Mouse (Mus musculus) layer of hippocampus, adult 11-12 months (tissue): Measurements from ENCODE around the gene Fbln2.
A peak's percentile ranks its signal among the peaks of the same experiment; 100 is the strongest.

ENCODE experiments used
- DNase-seq: peaks from one replicate; pipeline ENCODE4 v3.0.0; 2022; ENCODE audit warnings: low spot score

Gene Fbln2

DNA sequence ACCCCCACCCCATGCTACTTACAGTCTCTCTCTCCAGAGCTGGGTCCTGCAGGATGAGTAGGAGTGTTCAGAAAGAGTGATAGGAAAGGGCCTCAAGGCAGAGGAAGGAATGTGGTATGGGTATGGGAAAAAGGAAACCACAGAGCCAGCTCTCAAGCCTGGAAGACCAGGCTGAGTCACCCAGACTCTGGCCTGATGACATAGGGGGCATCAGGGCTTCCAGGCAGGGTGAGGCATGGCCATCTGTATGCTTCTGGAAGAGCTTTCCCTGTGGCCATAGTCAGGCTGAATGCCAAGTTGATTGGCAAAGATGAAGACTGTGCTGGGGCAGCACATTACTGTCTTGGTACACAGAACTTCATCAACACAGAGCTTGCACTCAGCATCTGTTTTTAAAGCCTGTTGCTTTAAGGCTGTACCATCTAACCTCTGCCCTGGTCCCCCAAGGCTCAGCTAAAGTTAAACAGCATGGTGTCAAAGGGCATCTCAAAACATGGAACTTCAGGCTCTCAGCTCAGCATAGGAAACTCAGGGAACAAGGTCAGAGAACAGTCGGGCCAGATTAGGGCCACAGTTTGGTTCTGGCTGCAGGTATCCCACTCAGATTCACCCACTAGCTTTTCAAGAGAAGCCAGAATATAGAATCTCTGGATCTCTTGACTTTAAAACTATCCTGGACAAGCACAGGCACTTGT, 19.3 kb upstream of the Fbln2 start:
- no peak for DNase-seq

GRCm38 (mm10) chr6:91198456-91198855, 13.8 kb upstream of the Fbln2 start:
- no peak for DNase-seq

GRCm38 (mm10) chr6:91200429-91201188, 11.6 kb upstream of the Fbln2 start:
- DNase-seq = peak; percentile 83

DNA sequence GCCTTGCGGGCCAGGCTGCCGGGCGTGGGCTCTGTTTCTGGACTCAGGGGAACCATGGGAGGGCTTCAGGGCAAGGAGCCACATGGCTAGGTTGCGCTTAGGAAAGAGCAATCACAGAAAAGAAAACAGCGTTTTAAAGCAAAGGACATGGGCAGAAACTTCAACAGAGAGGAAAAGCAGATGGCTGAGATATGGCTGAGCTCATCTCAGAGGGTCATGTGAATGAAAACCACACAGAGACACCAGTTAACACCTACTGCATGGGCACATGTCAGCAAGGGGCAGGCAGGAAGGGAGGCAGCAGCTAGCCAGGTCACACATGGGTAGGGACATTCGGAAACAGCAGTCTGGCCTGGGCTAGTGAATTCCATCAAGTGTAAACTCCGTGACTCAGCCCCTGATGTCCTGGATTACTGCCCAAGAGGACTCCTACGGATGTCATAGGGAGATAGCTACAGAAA, 10.3 kb upstream of the Fbln2 start:
- DNase-seq = no peak

DNA sequence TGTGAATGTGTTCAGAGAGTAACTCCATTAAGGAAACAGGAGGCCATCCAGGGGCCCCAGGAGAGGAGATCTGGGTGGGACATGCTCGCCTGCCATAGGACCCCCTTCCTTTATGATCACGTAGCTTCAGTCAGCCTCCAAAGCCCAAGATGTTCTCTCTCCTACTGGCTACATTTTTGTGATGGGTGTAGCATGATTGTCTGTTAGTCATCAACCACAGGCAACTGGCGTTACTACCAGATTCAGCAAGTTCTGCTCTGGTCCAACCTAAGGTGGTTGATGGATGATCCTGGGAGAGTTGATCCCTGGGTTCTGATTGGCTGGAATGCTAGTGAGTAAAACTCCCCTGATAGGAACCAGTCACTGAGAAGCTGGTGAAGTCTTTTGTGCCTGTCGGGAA, 9.7 kb upstream of the Fbln2 start:
- no peak for DNase-seq

DNA sequence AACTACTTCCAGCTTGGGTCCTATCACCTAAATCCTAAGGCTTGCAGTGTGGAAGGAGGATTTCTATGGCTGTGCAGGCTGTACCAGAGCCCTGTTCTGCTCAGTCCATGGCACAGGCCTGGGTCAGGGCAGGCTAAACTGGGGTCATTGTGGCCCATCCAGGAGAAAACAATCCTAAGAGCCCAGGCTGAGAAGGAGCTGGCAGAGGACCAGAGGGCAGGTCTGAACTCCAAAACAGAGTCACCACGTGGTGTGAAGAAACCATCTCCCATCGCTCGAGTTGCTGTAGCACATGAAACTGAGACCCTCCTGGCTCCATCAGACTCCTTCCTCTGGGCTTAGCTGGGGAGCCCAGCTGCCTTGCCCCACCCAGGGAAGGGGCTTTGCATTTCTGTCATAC, 6.9 kb upstream of the Fbln2 start:
- no peak for DNase-seq

DNA sequence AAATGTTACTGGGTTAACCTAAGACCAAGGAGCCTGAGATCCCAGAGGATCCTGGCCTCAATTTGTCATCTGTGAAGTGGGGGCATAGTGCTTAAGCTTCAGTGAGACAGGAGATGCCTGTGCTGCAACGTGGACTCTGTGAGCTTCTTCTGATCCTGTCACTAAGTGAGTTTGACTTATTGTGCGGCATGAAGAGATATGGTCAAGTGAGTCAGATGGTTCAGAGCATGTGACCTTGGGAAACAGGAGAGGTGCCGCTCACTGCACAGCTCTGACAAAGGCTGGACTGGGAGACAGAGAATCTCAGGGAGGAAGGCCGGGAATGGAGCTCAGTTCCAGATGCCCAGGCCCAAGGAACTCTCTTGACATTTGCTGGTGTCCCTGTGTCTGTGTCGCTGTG, 6.5 kb upstream of the Fbln2 start:
- DNase-seq = no peak

GRCm38 (mm10) chr6:91207491-91207890, 4.8 kb upstream of the Fbln2 start:
- DNase-seq = no peak

DNA sequence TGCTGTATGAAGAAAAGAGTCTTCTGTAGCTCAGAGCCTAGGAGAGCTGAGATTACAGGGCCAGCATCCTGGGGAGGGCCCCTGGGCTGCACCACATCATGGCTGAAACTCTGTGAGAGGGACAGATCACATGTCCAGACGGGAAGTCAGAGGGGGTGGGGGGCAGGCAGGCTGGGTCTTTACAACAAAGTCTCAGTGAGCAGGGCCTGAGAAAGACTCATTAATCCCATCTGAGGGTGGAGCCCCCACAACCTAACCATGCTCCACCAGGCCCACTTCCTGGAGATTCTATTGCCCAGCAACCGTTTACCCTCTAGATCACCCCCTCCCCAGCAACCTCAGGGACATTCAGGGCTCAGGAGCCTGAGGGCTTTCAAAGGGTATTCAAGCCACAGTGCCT, 2.5 kb upstream of the Fbln2 start:
- no peak for DNase-seq

DNA sequence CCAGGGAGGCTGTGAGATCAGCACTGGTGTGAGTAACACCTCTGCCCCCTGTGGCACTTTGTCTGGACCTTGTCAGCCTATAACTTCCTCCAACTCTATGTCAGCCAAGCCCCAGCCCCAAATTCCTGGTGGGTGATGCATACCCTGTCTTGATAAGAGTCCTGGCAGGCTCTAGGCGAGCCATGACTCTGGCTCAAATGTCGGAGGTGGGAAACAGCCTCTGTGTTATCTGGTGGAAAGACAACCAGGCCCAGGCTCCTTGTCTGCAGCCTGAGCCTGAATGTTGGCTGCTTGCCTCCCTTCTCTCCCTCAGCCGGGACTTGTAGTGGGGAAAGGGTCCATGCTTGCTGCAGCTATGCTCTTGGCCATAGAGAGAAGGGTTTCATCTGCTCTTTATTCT, 1.4 kb upstream of the Fbln2 start:
- no peak for DNase-seq

GRCm38 (mm10) chr6:91212571-91212970, 316 bp downstream of the Fbln2 start:
- peak; percentile 44 for DNase-seq

DNA sequence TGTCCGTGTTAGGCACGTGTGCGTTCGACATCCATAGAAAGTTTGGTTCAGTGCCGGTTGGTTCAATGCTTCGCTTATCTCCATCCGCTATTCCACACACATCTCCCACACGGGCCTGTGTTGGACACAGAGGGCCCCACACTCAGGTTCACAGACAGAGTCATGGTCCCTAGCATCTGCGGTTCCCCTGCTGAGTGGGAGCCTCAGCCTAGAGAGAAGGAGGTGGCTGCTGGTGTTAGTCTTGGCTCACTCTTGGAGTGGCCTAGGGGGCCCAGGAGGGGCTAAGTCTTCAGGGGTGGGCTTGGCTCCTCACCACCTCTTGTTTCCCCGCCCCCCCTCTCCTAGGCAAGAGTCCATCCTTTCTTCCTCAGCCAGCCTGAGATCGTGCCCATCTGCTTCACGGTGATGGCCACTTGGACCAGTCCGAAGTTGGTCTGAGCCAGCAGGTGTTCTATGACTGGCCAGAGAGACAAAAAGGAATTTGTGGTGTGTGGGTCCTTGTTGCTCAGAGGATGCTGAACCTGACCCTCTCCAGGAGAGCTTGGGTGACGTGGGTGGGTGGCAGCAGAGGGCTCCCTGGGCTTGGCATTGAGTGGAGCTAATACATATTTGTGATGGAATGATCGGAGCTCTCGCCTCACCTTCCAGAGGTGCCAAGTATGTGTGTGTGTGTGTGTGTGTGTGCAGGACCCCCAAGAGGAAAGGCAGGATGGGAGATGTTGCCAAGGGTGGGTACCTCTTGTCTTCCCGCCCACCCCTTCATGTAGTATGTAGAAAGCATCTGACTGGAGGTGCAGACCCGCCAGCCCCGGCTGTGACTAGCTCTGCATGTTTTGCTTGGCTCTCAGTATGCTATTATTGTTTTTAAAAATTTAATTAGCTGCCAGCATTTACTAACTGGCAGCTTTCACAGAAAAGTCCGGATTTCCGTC, 1.3 kb downstream of the Fbln2 start:
- DNase-seq = no peak

DNA sequence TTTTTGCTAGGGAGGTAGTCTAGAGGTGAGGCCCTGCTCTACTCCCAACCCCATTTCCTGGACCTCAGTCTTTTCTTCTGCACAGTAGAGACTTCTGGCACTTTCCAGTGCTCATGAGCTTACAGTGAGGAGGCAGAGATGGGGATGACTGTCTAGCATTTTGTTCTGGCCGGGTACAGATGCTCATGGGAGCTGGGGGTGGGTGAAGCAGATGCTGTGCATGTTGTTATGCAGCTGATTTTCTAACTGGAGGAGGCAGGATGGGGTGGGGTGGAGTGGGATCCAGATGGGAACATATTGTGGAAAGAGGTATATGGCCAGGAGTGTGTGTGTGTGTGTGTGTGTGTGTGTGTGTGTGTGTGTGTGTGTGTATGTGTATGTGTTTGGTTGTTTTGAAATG, 3.2 kb downstream of the Fbln2 start:
- no peak for DNase-seq

GRCm38 (mm10) chr6:91218445-91218844, 6.2 kb downstream of the Fbln2 start:
- no peak for DNase-seq

DNA sequence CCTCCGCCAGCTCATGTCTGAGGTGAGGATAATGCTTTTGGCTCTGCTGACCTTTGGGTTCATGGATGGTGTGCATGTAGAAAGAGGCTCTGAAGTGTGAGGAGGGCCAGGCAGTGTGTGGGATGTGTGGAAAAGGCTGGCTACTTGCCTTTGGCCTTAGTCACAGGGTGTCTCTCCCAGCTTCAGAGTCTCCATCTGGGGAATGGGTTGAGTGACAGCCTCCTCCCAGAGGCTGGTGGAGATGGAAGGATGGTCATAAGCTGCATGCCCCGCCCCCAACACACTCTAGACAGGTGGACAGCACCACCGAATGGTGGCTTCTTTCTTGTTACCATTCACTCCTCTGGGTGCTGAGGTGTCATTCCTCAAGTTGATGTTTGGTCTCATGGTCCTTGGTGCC, 6.6 kb downstream of the Fbln2 start:
- no peak for DNase-seq

DNA sequence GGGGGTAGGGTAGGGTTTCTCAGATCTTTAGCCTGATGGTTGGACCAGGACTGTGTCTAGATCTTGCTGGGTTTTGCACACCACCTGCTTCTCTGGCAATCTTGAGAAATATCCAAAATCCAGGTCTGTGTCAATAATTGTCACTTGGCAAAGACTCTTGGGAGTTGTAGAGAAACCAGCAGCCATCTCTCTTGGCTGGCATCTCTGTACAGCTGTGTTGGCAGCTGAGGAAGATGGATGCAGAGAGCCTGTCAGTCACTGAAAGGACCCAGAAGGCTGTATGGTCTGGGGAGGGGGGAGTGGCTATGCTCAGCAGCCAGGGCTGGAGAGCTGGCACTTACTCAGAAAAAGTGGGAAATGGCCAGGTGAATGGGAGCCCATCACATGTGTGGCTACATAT, 7.8 kb downstream of the Fbln2 start:
- DNase-seq = no peak

- DNase-seq = no peak
Observed at GRCm38 (mm10) chr6:91221094-91221493, 8.8 kb downstream of the Fbln2 start.

GRCm38 (mm10) chr6:91222694-91223346, 10.6 kb downstream of the Fbln2 start:
- DNase-seq = no peak

DNA sequence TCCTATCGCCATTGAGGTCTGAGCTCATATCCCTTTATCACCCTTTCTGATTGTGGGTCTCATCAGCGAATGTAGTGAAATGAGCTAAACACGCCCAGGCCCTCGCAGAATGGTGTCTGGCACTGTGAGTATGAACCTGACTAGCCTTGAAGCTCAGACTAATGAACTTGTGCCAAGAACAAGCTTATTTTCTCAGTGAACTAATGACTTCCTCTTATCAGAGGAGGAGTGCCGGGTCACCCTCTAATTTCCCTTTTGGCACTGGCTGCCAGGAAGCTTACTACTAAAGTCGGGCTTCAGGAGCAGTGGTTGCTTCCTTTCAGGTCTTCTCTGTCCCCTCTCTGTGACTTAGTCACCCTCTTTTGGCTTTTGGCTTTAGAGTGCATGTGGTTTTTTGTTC, 12.7 kb downstream of the Fbln2 start:
- no peak for DNase-seq

GRCm38 (mm10) chr6:91225346-91225745, 13.1 kb downstream of the Fbln2 start:
- DNase-seq = no peak

- no peak for DNase-seq
Observed at GRCm38 (mm10) chr6:91226058-91226457, 13.8 kb downstream of the Fbln2 start.

GRCm38 (mm10) chr6:91228980-91229379, 16.7 kb downstream of the Fbln2 start:
- DNase-seq = no peak
